Mouse (Mus musculus) cortical plate, adult 2 months (tissue): ENCODE results near the gene Ubc.

Experiments used
- CTCF ChIP-seq: fragments of 200-500 bp; IDR thresholded peaks from 2 replicates; pipeline ENCODE4 v1.5.1; 2011; ENCODE audit warnings: mild to moderate bottlenecking, control low read depth, low read length; ENCODE audit not compliant: insufficient read depth; ENCODE audit errors: extremely low read depth
- POLR2A ChIP-seq: fragments of 200-500 bp; IDR thresholded peaks from 2 replicates; pipeline ENCODE4 v1.6.1; 2011; ENCODE audit warnings: mild to moderate bottlenecking, low read length, control low read depth; ENCODE audit not compliant: insufficient read depth; ENCODE audit errors: extremely low read depth

- TF ChIP-seq CTCF (peak; percentile 50), POLR2A (no peak)
Observed at GRCm38 (mm10) chr5:125348487-125348886, 41.5 kb downstream of the Ubc start.
